Mouse (Mus musculus) testis, adult 2 months (tissue): ENCODE data around the gene Dohh.

ENCODE experiments used
- CTCF ChIP-seq: fragments of 200-500 bp; IDR thresholded peaks from 2 replicates; pipeline ENCODE4 v1.5.1; 2012; ENCODE audit warnings: low read depth, mild to moderate bottlenecking, inconsistent platforms, low read length, moderate library complexity; ENCODE audit not compliant: control insufficient read depth, insufficient read depth, insufficient replicate concordance
- POLR2A ChIP-seq: fragments of 200-500 bp; IDR thresholded peaks from 2 replicates; pipeline ENCODE4 v1.6.1; 2012; ENCODE audit warnings: low read depth, mild to moderate bottlenecking, inconsistent platforms, low read length, moderate library complexity; ENCODE audit not compliant: control insufficient read depth

- TF ChIP-seq CTCF (no peak), POLR2A (no peak)
Measured at GRCm38 (mm10) chr10:81377362-81377664, 6.9 kb upstream of the Dohh start.
